Mouse (Mus musculus) forebrain, embryonic 13.5 days (tissue): ENCODE results near the gene Ptges. TPM values are rescaled to one million over a fixed set of nuclear protein-coding genes. Genes with fewer than 3 reads are reported as not detected.
A peak's percentile ranks its signal among the peaks of the same experiment; 100 is the strongest.
"Not testable (repeated sequence)": the region's sequence is repeated elsewhere in the genome, so short reads cannot be mapped to it uniquely, and the experiment has no call there.

Experiments
- ATAC-seq: fragments of 200-750 bp; cut with Nextera tagmentation; 2 replicates; pipeline ENCODE4 v1.8.0; 2017
- H3K27ac ChIP-seq: fragments of 300-500 bp; sonication (generic); 2 replicates; pipeline ENCODE4 v1.5.1; 2015; ENCODE audit warnings: inconsistent platforms, mild to moderate bottlenecking, moderate library complexity
- H3K27me3 ChIP-seq: fragments of 300-500 bp; sonication (generic); 2 replicates; pipeline ENCODE4 v1.6.1; 2015; ENCODE audit warnings: mild to moderate bottlenecking, inconsistent platforms
- H3K36me3 ChIP-seq: fragments of 300-500 bp; sonication (generic); 2 replicates; pipeline ENCODE4 v1.6.1; 2015; ENCODE audit warnings: mild to moderate bottlenecking, inconsistent platforms; ENCODE audit not compliant: poor library complexity, severe bottlenecking
- H3K4me1 ChIP-seq: fragments of 300-500 bp; sonication (generic); 2 replicates; pipeline ENCODE4 v1.6.1; 2015; ENCODE audit warnings: inconsistent platforms
- H3K4me2 ChIP-seq: fragments of 300-500 bp; sonication (generic); 2 replicates; pipeline ENCODE4 v1.6.1; 2015; ENCODE audit warnings: inconsistent platforms, mild to moderate bottlenecking, moderate library complexity
- H3K4me3 ChIP-seq: fragments of 300-500 bp; sonication (generic); 2 replicates; pipeline ENCODE4 v1.5.1; 2015; ENCODE audit warnings: mild to moderate bottlenecking, inconsistent platforms
- H3K9ac ChIP-seq: fragments of 300-500 bp; sonication (generic); 2 replicates; pipeline ENCODE4 v1.6.1; 2015; ENCODE audit warnings: mild to moderate bottlenecking, inconsistent platforms
- H3K9me3 ChIP-seq: fragments of 300-500 bp; sonication (generic); replicated peaks from 2 replicates; pipeline ENCODE4 v1.6.1; 2016; ENCODE audit warnings: inconsistent platforms
- WGBS: fragments of 180-500 bp; shearing (Covaris S2); methylation state at CpG from one replicate; pipeline ENCODE4 v1.1.7; 2015; 5-methylcytosine and 5-hydroxymethylcytosine counted together
- polyA plus RNA-seq: library from polyadenylated mRNA; unstranded; fragments of >200 nt; fragmentation: Nextera tagmentation; extraction: Ambion mirVana; gene quantifications from 2 replicates; pipeline ENCODE4 v1.2.1, GENCODE M21; 2015

Ptges gene
- polyA plus RNA-seq, 1 experiment from 2014 or later = 2.1 TPM

GRCm38 (mm10) chr2:30942603-30943011, 12.9 kb upstream of the Ptges start:
- no peak overlapping the region for H3K27ac ChIP-seq
- H3K36me3 ChIP-seq = no peaks in the 10 kb centered on the region
- peak overlapping the region; percentile 25 for H3K4me3 ChIP-seq
- no peak overlapping the region; the same call in 1 of the 2 replicates for H3K9ac ChIP-seq
- peak; percentile 68 for ATAC-seq
- H3K4me2 ChIP-seq = peak overlapping the region; percentile 50
- no peaks in the 10 kb centered on the region for H3K9me3 ChIP-seq
- 30% methylated on average over 16 of the region's 16 CpGs for WGBS
- H3K4me1 ChIP-seq = no peaks in the 10 kb centered on the region
- H3K27me3 ChIP-seq = no peaks in the 10 kb centered on the region

DNA sequence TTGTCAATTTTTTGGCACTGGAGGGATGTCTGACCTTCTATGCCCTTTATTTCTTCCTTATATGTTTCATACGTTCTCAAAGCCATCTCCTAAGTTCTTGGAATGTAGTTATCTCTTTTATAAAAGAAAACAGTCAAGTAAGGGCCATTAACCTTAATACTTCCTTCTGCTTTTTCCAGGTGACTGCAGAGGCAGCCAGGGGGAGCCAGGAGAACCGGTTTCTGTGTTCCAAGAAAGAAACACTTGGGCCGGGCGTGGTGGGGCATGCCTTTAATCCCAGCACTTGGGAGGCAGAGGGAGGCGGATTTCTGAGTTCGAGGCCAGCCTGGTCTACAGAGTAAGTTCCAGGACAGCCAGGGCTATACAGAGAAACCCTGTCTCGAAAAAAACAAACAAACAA, 12.5 kb upstream of the Ptges start:
- H3K4me3 ChIP-seq, ATAC-seq, H3K27ac ChIP-seq, H3K4me2 ChIP-seq, H3K9me3 ChIP-seq, H3K36me3 ChIP-seq, H3K27me3 ChIP-seq, H3K4me1 ChIP-seq, H3K9ac ChIP-seq: not testable (repeated sequence)
- 50% methylated on average over 7 of the region's 7 CpGs for WGBS

- 88% methylated on average over 5 of the region's 5 CpGs for WGBS
- H3K27ac ChIP-seq = no peak overlapping the region
- no peaks in the 10 kb centered on the region for H3K27me3 ChIP-seq
- no peaks in the 10 kb centered on the region for H3K9me3 ChIP-seq
- no peak overlapping the region for H3K4me2 ChIP-seq
- no peaks in the 10 kb centered on the region for H3K36me3 ChIP-seq
- ATAC-seq = no peak
- H3K4me1 ChIP-seq = no peaks in the 10 kb centered on the region
- no peak overlapping the region for H3K4me3 ChIP-seq
- no peak overlapping the region for H3K9ac ChIP-seq
Measured at GRCm38 (mm10) chr2:30941586-30941985, 11.9 kb upstream of the Ptges start.

- 43% methylated on average over 4 of the region's 4 CpGs for WGBS
- no peak for ATAC-seq
- no peak overlapping the region for H3K4me3 ChIP-seq
- H3K9ac ChIP-seq = no peak overlapping the region
- no peak overlapping the region for H3K27ac ChIP-seq
- no peaks in the 10 kb centered on the region for H3K36me3 ChIP-seq
- no peak overlapping the region for H3K4me2 ChIP-seq
- no peaks in the 10 kb centered on the region for H3K27me3 ChIP-seq
- H3K9me3 ChIP-seq = no peaks in the 10 kb centered on the region
- H3K4me1 ChIP-seq = no peaks in the 10 kb centered on the region
Measured at GRCm38 (mm10) chr2:30938574-30938991, 8.9 kb upstream of the Ptges start.

- no peak overlapping the region for H3K4me3 ChIP-seq
- no peaks in the 10 kb centered on the region for H3K36me3 ChIP-seq
- H3K27ac ChIP-seq = no peak overlapping the region
- H3K4me2 ChIP-seq = no peak overlapping the region
- no peak overlapping the region for H3K9ac ChIP-seq
- no peaks in the 10 kb centered on the region for H3K9me3 ChIP-seq
- ATAC-seq = no peak
- H3K4me1 ChIP-seq = no peaks in the 10 kb centered on the region
- 89% methylated on average over 8 of the region's 8 CpGs for WGBS
- H3K27me3 ChIP-seq = no peaks in the 10 kb centered on the region
Measured at GRCm38 (mm10) chr2:30937731-30938130, 8.1 kb upstream of the Ptges start.

DNA sequence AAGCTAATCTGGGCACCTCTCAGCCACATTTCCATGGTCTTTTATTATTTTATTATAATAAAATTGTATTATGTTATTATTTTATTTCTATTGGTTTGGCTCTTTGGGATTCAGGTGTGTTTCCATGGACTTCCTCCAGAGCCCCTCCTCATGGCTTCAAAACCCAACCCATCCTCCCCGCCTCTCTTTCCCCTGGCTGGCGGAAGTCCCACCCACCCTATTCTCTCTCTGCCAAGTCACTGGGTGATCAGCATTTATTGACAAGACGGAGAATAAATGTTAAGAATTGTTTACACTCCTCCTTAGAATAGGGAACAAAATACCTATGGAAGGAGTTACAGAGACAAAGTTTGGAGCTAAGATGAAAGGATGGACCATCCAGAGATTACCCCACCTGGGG, 7.1 kb upstream of the Ptges start:
- no peak for ATAC-seq

GRCm38 (mm10) chr2:30933917-30934450, 4.3 kb upstream of the Ptges start:
- Histone ChIP-seq H3K9ac (no peak overlapping the region), H3K4me1 (peaks cover 9% of the 10 kb centered on the region), H3K4me3 (no peak overlapping the region), H3K27me3 (no peaks in the 10 kb centered on the region), H3K36me3 (no peaks in the 10 kb centered on the region), H3K4me2 (no peak overlapping the region), H3K27ac (no peak overlapping the region), H3K9me3 (no peaks in the 10 kb centered on the region)
- WGBS = 26% methylated on average over 7 of the region's 7 CpGs
- ATAC-seq = 0 out of 2 replicates have a peak, but pooled peaks have one; percentile 41

More for the DNA sequence above, 7.1 kb upstream of the Ptges start:
- Histone ChIP-seq H3K27me3 (no peaks in the 10 kb centered on the region), H3K4me1 (no peaks in the 10 kb centered on the region), H3K9ac (no peak overlapping the region), H3K27ac (no peak overlapping the region), H3K4me3 (no peak overlapping the region), H3K4me2 (no peak overlapping the region), H3K36me3 (no peaks in the 10 kb centered on the region), H3K9me3 (no peaks in the 10 kb centered on the region)
- 78% methylated on average over 3 of the region's 3 CpGs for WGBS

GRCm38 (mm10) chr2:30933032-30933431, 3.4 kb upstream of the Ptges start:
- Histone ChIP-seq H3K4me3 (no peak overlapping the region), H3K4me1 (peaks cover 13% of the 10 kb centered on the region), H3K36me3 (no peaks in the 10 kb centered on the region), H3K27ac (no peak overlapping the region), H3K9ac (no peak overlapping the region), H3K27me3 (no peaks in the 10 kb centered on the region), H3K9me3 (no peaks in the 10 kb centered on the region), H3K4me2 (no peak overlapping the region)
- ATAC-seq = no peak
- 57% methylated on average over 6 of the region's 6 CpGs for WGBS

- Histone ChIP-seq H3K9ac (no peak overlapping the region), H3K4me2 (no peak overlapping the region), H3K36me3 (no peaks in the 10 kb centered on the region), H3K4me1 (peaks cover 13% of the 10 kb centered on the region), H3K27ac (no peak overlapping the region), H3K27me3 (no peaks in the 10 kb centered on the region), H3K4me3 (no peak overlapping the region), H3K9me3 (no peaks in the 10 kb centered on the region)
- WGBS = 80% methylated on average over 3 of the region's 3 CpGs
- no peak for ATAC-seq
Measured at GRCm38 (mm10) chr2:30931922-30932321, 2.3 kb upstream of the Ptges start.

DNA sequence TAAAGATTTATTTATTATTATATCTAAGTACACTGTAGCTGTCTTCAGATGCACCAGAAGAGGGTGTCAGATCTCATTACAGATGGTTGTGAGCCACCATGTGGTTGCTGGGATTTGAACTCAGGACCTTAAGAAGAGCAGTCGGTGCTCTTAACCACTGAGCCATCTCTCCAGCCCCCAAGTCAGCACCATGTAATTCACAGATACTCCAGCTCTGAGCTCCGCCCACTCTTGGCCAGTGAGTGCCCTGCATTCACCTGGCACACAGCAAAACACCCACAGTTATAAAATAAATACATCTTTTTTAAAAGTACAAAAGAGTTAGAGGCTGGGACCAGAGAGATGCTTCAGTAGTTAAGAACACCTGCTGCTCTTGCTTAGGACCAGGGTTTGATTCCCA, 1.2 kb upstream of the Ptges start:
- H3K9ac ChIP-seq, H3K36me3 ChIP-seq, H3K27ac ChIP-seq, H3K27me3 ChIP-seq, ATAC-seq, H3K4me3 ChIP-seq, H3K9me3 ChIP-seq, H3K4me2 ChIP-seq: not testable (repeated sequence)
- 86% methylated on average over 2 of the region's 2 CpGs for WGBS
- H3K4me1 ChIP-seq = peaks cover 13% of the 10 kb centered on the region

GRCm38 (mm10) chr2:30928893-30929482, 675 bp downstream of the Ptges start:
- Histone ChIP-seq H3K27me3 (no peaks in the 10 kb centered on the region), H3K4me2 (peak overlapping the region; percentile 60), H3K36me3 (no peaks in the 10 kb centered on the region), H3K4me3 (peak overlapping the region; percentile 31; the same call in 1 of the 2 replicates), H3K9me3 (no peaks in the 10 kb centered on the region), H3K9ac (no peak overlapping the region), H3K27ac (no peak overlapping the region; the same call in 1 of the 2 replicates), H3K4me1 (peaks cover 13% of the 10 kb centered on the region)
- no peak for ATAC-seq
- WGBS = 34% methylated on average over 12 of the region's 12 CpGs

DNA sequence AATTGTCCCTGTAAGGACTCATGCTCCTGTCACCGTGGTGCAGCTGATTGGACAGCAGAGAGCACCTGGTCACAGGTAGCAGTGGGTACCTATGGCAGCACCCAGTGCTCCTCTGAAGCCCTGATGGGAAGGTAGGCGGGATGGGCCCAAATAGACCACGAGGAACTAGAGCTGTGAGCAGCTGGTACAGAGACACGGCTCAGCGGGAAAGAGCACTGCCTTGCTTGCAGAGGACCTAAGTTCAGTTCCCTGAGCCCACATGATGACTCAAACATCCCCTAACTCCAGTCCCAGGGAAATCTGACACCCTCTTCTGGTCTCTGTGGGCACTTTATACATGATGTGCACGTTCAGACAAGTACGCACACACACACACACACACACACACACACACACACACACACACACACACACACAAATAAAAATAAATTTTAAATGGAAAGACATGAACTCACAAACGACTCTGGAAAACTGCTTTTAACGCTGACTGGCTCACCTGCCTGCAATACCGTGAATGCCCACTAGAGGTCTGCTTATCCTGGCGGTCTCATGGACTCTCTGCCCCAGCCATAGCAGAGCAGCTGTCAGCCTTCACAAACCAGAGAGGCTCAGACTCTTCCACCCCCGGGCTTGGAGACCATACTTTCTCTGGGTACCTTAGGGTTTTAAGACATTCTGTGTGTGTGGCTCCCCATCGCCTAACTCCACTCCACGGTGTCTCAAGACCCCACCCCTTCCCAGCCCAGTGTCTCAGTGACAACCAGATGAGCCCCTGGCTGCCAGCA, 1.6 kb downstream of the Ptges start:
- Histone ChIP-seq H3K27me3 (no peaks in the 10 kb centered on the region), H3K9me3 (no peaks in the 10 kb centered on the region), H3K4me2 (no peak overlapping the region), H3K36me3 (no peaks in the 10 kb centered on the region), H3K4me3 (no peak overlapping the region), H3K27ac (no peak overlapping the region), H3K4me1 (peaks cover 13% of the 10 kb centered on the region), H3K9ac (no peak overlapping the region)
- WGBS = 28% methylated on average over 14 of the region's 14 CpGs
- ATAC-seq = peak; percentile 81
